Mouse (Mus musculus): Measurements from ENCODE around the gene Exoc6b.

Exoc6b gene

GRCm38 (mm10) chr6:84726876-84727275 is 342.4 kb downstream of the Exoc6b start:
- DNase-seq (ENCODE audit: low spot score) = no peak

GRCm38 (mm10) chr6:84713171-84713570 is 356.1 kb downstream of the Exoc6b start:
- no peak for DNase-seq (ENCODE audit: low spot score)

GRCm38 (mm10) chr6:84710831-84711230 is 358.5 kb downstream of the Exoc6b start:
- DNase-seq (ENCODE audit: low spot score) = peak; percentile 14

- DNase-seq (ENCODE audit: low spot score) = no peak
These were observed 360.7 kb downstream of the Exoc6b start for GRCm38 (mm10) chr6:84708631-84709030.

- DNase-seq (ENCODE audit: low spot score) = no peak
These were observed 369.7 kb downstream of the Exoc6b start for GRCm38 (mm10) chr6:84699579-84699978.

- DNase-seq (ENCODE audit: low spot score) = no peak
These were observed 371.0 kb downstream of the Exoc6b start for GRCm38 (mm10) chr6:84698288-84698673.

- DNase-seq (ENCODE audit: low spot score) = peak; percentile 56
These were observed 371.6 kb downstream of the Exoc6b start for GRCm38 (mm10) chr6:84697474-84698287.

GRCm38 (mm10) chr6:84693844-84694243 is 375.5 kb downstream of the Exoc6b start:
- DNase-seq (ENCODE audit: low spot score) = no peak

GRCm38 (mm10) chr6:84693204-84693603 is 376.1 kb downstream of the Exoc6b start:
- DNase-seq (ENCODE audit: low spot score) = no peak

- no peak for DNase-seq (ENCODE audit: low spot score)
These were observed 377.4 kb downstream of the Exoc6b start for GRCm38 (mm10) chr6:84691907-84692306.

GRCm38 (mm10) chr6:84677770-84678169 is 391.5 kb downstream of the Exoc6b start:
- DNase-seq (ENCODE audit: low spot score) = no peak

GRCm38 (mm10) chr6:84674936-84675335 is 394.4 kb downstream of the Exoc6b start:
- DNase-seq (ENCODE audit: low spot score) = no peak

- DNase-seq (ENCODE audit: low spot score) = peak; percentile 60
These were observed 395.2 kb downstream of the Exoc6b start for GRCm38 (mm10) chr6:84674136-84674535.

GRCm38 (mm10) chr6:84661451-84662112 is 407.7 kb downstream of the Exoc6b start:
- no peak for DNase-seq (ENCODE audit: low spot score)

GRCm38 (mm10) chr6:84660982-84661381 is 408.3 kb downstream of the Exoc6b start:
- no peak for DNase-seq (ENCODE audit: low spot score)

- DNase-seq (ENCODE audit: low spot score) = peak; percentile 43
These were observed 412.2 kb downstream of the Exoc6b start for GRCm38 (mm10) chr6:84657091-84657490.

GRCm38 (mm10) chr6:84656680-84657079 is 412.6 kb downstream of the Exoc6b start:
- no peak for DNase-seq (ENCODE audit: low spot score)

- DNase-seq (ENCODE audit: low spot score) = no peak
These were observed 417.4 kb downstream of the Exoc6b start for GRCm38 (mm10) chr6:84651902-84652301.

- no peak for DNase-seq (ENCODE audit: low spot score)
These were observed 422.1 kb downstream of the Exoc6b start for GRCm38 (mm10) chr6:84647197-84647596.

- no peak for DNase-seq (ENCODE audit: low spot score)
These were observed 422.6 kb downstream of the Exoc6b start for GRCm38 (mm10) chr6:84646696-84647095.

GRCm38 (mm10) chr6:84641062-84641431 is 428.3 kb downstream of the Exoc6b start:
- DNase-seq (ENCODE audit: low spot score) = no peak

- peak; percentile 72 for DNase-seq (ENCODE audit: low spot score)
These were observed 428.8 kb downstream of the Exoc6b start for GRCm38 (mm10) chr6:84640324-84641061.

- DNase-seq (ENCODE audit: low spot score) = no peak
These were observed 431.1 kb downstream of the Exoc6b start for GRCm38 (mm10) chr6:84638206-84638605.
